Mouse (Mus musculus) MEL (cell line): ENCODE measurements at regions not wholly inside any gene's neighbourhood (a gene's known extent, or its start where the extent isn't known, plus 50 kb on each side); places are given as distances from the start of the nearest gene placed in this dataset.

ENCODE experiments used
- CTCF ChIP-seq, 3 experiments: IDR thresholded peaks in 2 of 3; conservative IDR thresholded peaks in 1 of 3; 2 replicates each; pipeline ENCODE4 v1.5.1; 2011 to 2012; ENCODE audit warnings: low read length in 3 of 3, low read depth in 2 of 3, mild to moderate bottlenecking in 2 of 3, improper control_type of control experiment in 1 of 3, inconsistent platforms in 1 of 3, mixed read lengths in 1 of 3, moderate library complexity in 1 of 3; ENCODE audit not compliant: control insufficient read depth in 1 of 3, insufficient read depth in 1 of 3, poor library complexity in 1 of 3, severe bottlenecking in 1 of 3
- E2F4 ChIP-seq: IDR thresholded peaks from 2 replicates; pipeline ENCODE4 v1.6.1; 2011; ENCODE audit warnings: low read depth, low read length, improper control_type of control experiment, borderline replicate concordance
- ELF1 ChIP-seq: IDR thresholded peaks from 2 replicates; pipeline ENCODE4 v1.6.1; 2014; ENCODE audit warnings: low read depth, mild to moderate bottlenecking, inconsistent platforms, low read length, improper control_type of control experiment, moderate library complexity
- HCFC1 ChIP-seq: IDR thresholded peaks from 2 replicates; pipeline ENCODE4 v1.6.1; 2012; ENCODE audit warnings: low read depth, mild to moderate bottlenecking, inconsistent platforms, low read length, improper control_type of control experiment, moderate library complexity
- JUND ChIP-seq: IDR thresholded peaks from 2 replicates; pipeline ENCODE4 v1.6.1; 2011; ENCODE audit warnings: low read depth, mild to moderate bottlenecking, improper control_type of control experiment, low read length
- NRF1 ChIP-seq: IDR thresholded peaks from 2 replicates; pipeline ENCODE4 v1.6.1; 2014; ENCODE audit warnings: low read depth, mild to moderate bottlenecking, inconsistent platforms, low read length, improper control_type of control experiment, moderate library complexity; ENCODE audit not compliant: poor library complexity, insufficient read depth, severe bottlenecking
- SMC3 ChIP-seq: IDR thresholded peaks from 2 replicates; pipeline ENCODE4 v1.6.1; 2011; ENCODE audit warnings: low read depth, low read length, improper control_type of control experiment
- USF2 ChIP-seq, 2 experiments: IDR thresholded peaks; 2 replicates each; pipeline ENCODE4 v1.6.1; 2011 to 2012; ENCODE audit warnings: improper control_type of control experiment in 2 of 2, low read length in 2 of 2, borderline replicate concordance in 1 of 2, inconsistent platforms in 1 of 2, low read depth in 1 of 2, mild to moderate bottlenecking in 1 of 2; ENCODE audit not compliant: insufficient read depth in 1 of 2
- ZC3H11A ChIP-seq: IDR thresholded peaks from 2 replicates; pipeline ENCODE4 v1.6.1; 2012; ENCODE audit warnings: low read depth, mild to moderate bottlenecking, inconsistent platforms, low read length, improper control_type of control experiment
- ZNF384 ChIP-seq: IDR thresholded peaks from 2 replicates; pipeline ENCODE4 v1.6.1; 2012; ENCODE audit warnings: low read depth, mild to moderate bottlenecking, inconsistent platforms, low read length, improper control_type of control experiment

DNA sequence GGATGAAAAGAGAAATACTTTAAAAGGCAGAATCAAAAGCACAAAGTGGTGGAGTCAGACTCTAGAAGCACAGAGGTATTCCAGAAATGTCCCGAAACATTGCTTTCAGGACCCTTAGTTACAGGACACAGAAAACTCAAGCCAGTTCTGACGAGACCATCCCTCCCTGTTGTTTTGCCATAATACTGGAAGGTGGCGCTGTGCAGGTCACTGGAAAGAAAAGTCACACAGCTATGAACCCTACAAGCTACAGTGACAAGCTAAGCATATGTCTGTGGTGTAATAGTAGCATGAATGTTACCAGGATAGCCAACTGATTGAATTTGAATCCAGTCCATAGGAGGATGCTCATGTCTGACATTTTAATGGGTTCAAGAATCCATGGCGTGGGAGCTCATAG lies 117.4 kb upstream of the Cxxc4 start:
- TF ChIP-seq ELF1 (no peak), ZNF384 (no peak), CTCF (IDR thresholded peaks at IDR 0.05 in 2 of 3, conservative IDR thresholded peaks at IDR 0.05 in 1 of 3; ENCODE audit: control insufficient read depth in 1 of 3, insufficient read depth in 1 of 3, low read depth in 2 of 3, low read length in 3 of 3, poor library complexity in 1 of 3, severe bottlenecking in 1 of 3) (peak in 1 of 3 experiments; percentile 15; a peak in 1 of 6 replicates), E2F4 (no peak), SMC3 (peak; percentile 21; the same call in 1 of the 2 replicates), NRF1 (no peak), JUND (no peak), USF2 (IDR thresholded peaks at IDR 0.05; ENCODE audit: borderline replicate concordance in 1 of 2, insufficient read depth in 1 of 2, low read depth in 1 of 2, low read length in 2 of 2) (no peak), HCFC1 (no peak), ZC3H11A (no peak)
